Mouse (Mus musculus): ENCODE results near the gene Cenpf. TPM values are rescaled to one million over a fixed set of nuclear protein-coding genes. Genes with fewer than 3 reads are reported as not detected.

Gene Cenpf
- polyA plus RNA-seq, 1 experiment from 2014 or later = 63.9 TPM

DNA sequence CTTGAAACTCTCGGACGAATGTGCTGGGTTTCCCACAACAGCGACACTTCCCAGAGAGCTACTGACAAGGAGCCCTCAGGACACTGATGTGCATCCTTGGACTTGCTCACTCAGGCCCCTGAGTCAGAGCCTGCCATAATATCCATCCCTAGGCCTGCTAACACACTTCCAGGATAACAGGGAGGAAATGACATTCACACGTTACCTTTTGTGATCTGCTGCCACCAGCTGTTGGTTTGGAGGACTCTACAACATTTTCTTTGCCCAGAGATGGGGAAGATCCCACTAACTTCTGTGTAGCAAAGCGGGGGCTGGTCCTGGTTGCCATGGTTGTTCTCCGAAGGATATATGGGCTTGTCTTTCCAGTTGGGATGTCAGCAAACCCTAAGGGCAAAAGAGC is 41.3 kb downstream of the Cenpf start:
- Histone ChIP-seq H3K9me3 (ENCODE audit: control insufficient read depth, low read length) (no peaks in the 10 kb centered on the region), H3K27ac (replicated peaks in 1 of 2; ENCODE audit: control insufficient read depth in 1 of 2, insufficient read depth in 1 of 2, low read depth in 2 of 2, low read length in 2 of 2) (no peak overlapping the region), H3K9ac (ENCODE audit: low read length) (no peak overlapping the region), H3K36me3 (ENCODE audit: control insufficient read depth, insufficient read depth, low read length) (peaks cover 93% of the 10 kb centered on the region), H3K4me2 (ENCODE audit: low read length) (no peak overlapping the region), H3K4me3 (ENCODE audit: control insufficient read depth in 1 of 2, insufficient read depth in 1 of 2, low read depth in 1 of 2, low read length in 2 of 2) (no peak overlapping the region), H3K27me3 (ENCODE audit: control insufficient read depth, insufficient read depth, low read length) (no peaks in the 10 kb centered on the region), H3K4me1 (ENCODE audit: control insufficient read depth in 2 of 2, insufficient read depth in 2 of 2, low read length in 2 of 2) (no peaks in the 10 kb centered on the region)
- WGBS = 87% methylated on average over 6 of the region's 6 CpGs
- ATAC-seq (ENCODE audit: insufficient number of reproducible peaks, insufficient read depth, low FRiP score, low read depth) = no peak

DNA sequence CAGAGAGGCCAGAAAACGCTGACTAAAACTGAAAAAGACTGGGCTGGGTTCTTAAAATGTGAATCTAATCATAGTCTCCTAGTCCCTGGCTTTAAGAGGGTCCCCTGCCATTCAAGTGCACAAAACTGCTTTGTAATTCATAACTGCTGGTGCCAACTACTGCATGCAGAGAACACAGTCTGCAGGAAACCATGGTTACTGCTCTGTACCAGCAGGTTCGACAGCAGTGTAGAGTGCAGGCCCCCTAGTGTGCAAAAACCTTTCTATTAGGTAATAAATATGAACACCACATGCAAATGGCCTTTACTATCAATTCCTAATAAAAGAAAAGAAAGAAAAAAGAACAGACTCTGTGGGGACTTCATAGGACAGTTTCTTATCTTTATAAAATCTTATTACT is 42.5 kb downstream of the Cenpf start:
- Histone ChIP-seq H3K4me3 (ENCODE audit: control insufficient read depth in 1 of 2, insufficient read depth in 1 of 2, low read depth in 1 of 2, low read length in 2 of 2) (no peak overlapping the region), H3K9me3 (ENCODE audit: control insufficient read depth, low read length) (no peaks in the 10 kb centered on the region), H3K9ac (ENCODE audit: low read length) (no peak overlapping the region), H3K4me1 (ENCODE audit: control insufficient read depth in 2 of 2, insufficient read depth in 2 of 2, low read length in 2 of 2) (no peaks in the 10 kb centered on the region), H3K27me3 (ENCODE audit: control insufficient read depth, insufficient read depth, low read length) (no peaks in the 10 kb centered on the region), H3K27ac (replicated peaks in 1 of 2; ENCODE audit: control insufficient read depth in 1 of 2, insufficient read depth in 1 of 2, low read depth in 2 of 2, low read length in 2 of 2) (no peak overlapping the region), H3K4me2 (ENCODE audit: low read length) (no peak overlapping the region), H3K36me3 (ENCODE audit: control insufficient read depth, insufficient read depth, low read length) (peaks cover 96% of the 10 kb centered on the region)
- 80% methylated on average over 2 of the region's 2 CpGs for WGBS
- ATAC-seq (ENCODE audit: insufficient number of reproducible peaks, insufficient read depth, low FRiP score, low read depth) = no peak

DNA sequence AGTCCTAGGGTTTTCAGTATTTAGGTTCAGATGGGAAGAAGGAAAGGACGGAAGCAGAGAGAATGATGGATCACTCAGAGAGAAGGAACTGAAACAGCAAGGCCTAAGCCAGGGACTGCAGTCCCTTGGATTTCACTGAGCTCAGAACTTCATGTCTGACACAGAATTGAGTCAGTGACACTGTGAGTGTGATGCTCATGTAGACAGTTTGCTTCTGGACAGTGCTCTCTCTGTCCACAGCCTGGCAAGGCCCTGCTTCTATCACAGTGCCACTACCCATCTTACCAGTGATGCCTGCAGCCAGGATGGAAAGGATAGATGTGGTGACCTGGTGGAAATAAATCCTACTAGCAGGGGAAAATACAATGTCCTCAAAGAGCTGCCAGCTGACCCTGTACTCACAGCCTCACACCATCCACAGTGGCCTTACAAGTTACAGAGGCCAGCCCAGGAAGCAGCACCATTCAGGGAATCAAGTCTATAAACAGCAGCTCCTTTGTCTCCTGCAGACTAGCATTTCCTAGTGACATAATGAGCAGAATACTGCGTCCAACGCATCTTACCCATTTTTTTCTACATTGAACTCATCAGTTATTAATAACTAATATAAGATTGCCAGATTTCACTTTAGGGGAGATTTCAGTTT is 43.1 kb downstream of the Cenpf start:
- no peaks in the 10 kb centered on the region for H3K9me3 ChIP-seq (ENCODE audit: control insufficient read depth, low read length)
- H3K27ac ChIP-seq (replicated peaks in 1 of 2; ENCODE audit: control insufficient read depth in 1 of 2, insufficient read depth in 1 of 2, low read depth in 2 of 2, low read length in 2 of 2) = no peak overlapping the region
- no peak overlapping the region for H3K9ac ChIP-seq (ENCODE audit: low read length)
- no peaks in the 10 kb centered on the region for H3K27me3 ChIP-seq (ENCODE audit: control insufficient read depth, insufficient read depth, low read length)
- peaks cover 97% of the 10 kb centered on the region for H3K36me3 ChIP-seq (ENCODE audit: control insufficient read depth, insufficient read depth, low read length)
- no peak overlapping the region for H3K4me3 ChIP-seq (ENCODE audit: control insufficient read depth in 1 of 2, insufficient read depth in 1 of 2, low read depth in 1 of 2, low read length in 2 of 2)
- H3K4me1 ChIP-seq (ENCODE audit: control insufficient read depth in 2 of 2, insufficient read depth in 2 of 2, low read length in 2 of 2) = no peaks in the 10 kb centered on the region
- 81% methylated on average over 3 of the region's 3 CpGs for WGBS
- H3K4me2 ChIP-seq (ENCODE audit: low read length) = no peak overlapping the region
- no peak for ATAC-seq (ENCODE audit: insufficient number of reproducible peaks, insufficient read depth, low FRiP score, low read depth)

- peaks cover 50% of the 10 kb centered on the region for H3K36me3 ChIP-seq (ENCODE audit: control insufficient read depth, insufficient read depth, low read length)
Measured at GRCm38 (mm10) chr1:189639581-189639980, 48.3 kb downstream of the Cenpf start.

GRCm38 (mm10) chr1:189633791-189634190 is 54.1 kb downstream of the Cenpf start:
- no peak for ATAC-seq (ENCODE audit: insufficient number of reproducible peaks, insufficient read depth, low FRiP score, low read depth)
- H3K4me1 ChIP-seq (ENCODE audit: control insufficient read depth in 2 of 2, insufficient read depth in 2 of 2, low read length in 2 of 2) = no peaks in the 10 kb centered on the region
- H3K4me3 ChIP-seq (ENCODE audit: control insufficient read depth in 1 of 2, insufficient read depth in 1 of 2, low read depth in 1 of 2, low read length in 2 of 2) = no peak overlapping the region
- no peaks in the 10 kb centered on the region for H3K27me3 ChIP-seq (ENCODE audit: control insufficient read depth, insufficient read depth, low read length)
- H3K27ac ChIP-seq (replicated peaks in 1 of 2; ENCODE audit: control insufficient read depth in 1 of 2, insufficient read depth in 1 of 2, low read depth in 2 of 2, low read length in 2 of 2) = no peak overlapping the region
- no peak overlapping the region for H3K4me2 ChIP-seq (ENCODE audit: low read length)
- H3K36me3 ChIP-seq (ENCODE audit: control insufficient read depth, insufficient read depth, low read length) = no peaks in the 10 kb centered on the region
- 64% methylated on average over 5 of the region's 5 CpGs for WGBS
- no peak overlapping the region for H3K9ac ChIP-seq (ENCODE audit: low read length)
- no peaks in the 10 kb centered on the region for H3K9me3 ChIP-seq (ENCODE audit: control insufficient read depth, low read length)

More at GRCm38 (mm10) chr1:189639581-189639980, 48.3 kb downstream of the Cenpf start:
- Histone ChIP-seq H3K27me3 (ENCODE audit: control insufficient read depth, insufficient read depth, low read length) (no peaks in the 10 kb centered on the region), H3K9ac (ENCODE audit: low read length) (no peak overlapping the region), H3K4me1 (ENCODE audit: control insufficient read depth in 2 of 2, insufficient read depth in 2 of 2, low read length in 2 of 2) (no peaks in the 10 kb centered on the region), H3K4me2 (ENCODE audit: low read length) (no peak overlapping the region), H3K9me3 (ENCODE audit: control insufficient read depth, low read length) (no peaks in the 10 kb centered on the region), H3K27ac (replicated peaks in 1 of 2; ENCODE audit: control insufficient read depth in 1 of 2, insufficient read depth in 1 of 2, low read depth in 2 of 2, low read length in 2 of 2) (no peak overlapping the region), H3K4me3 (ENCODE audit: control insufficient read depth in 1 of 2, insufficient read depth in 1 of 2, low read depth in 1 of 2, low read length in 2 of 2) (no peak overlapping the region)
- 78% methylated on average over 6 of the region's 6 CpGs for WGBS
- ATAC-seq (ENCODE audit: insufficient number of reproducible peaks, insufficient read depth, low FRiP score, low read depth) = no peak

DNA sequence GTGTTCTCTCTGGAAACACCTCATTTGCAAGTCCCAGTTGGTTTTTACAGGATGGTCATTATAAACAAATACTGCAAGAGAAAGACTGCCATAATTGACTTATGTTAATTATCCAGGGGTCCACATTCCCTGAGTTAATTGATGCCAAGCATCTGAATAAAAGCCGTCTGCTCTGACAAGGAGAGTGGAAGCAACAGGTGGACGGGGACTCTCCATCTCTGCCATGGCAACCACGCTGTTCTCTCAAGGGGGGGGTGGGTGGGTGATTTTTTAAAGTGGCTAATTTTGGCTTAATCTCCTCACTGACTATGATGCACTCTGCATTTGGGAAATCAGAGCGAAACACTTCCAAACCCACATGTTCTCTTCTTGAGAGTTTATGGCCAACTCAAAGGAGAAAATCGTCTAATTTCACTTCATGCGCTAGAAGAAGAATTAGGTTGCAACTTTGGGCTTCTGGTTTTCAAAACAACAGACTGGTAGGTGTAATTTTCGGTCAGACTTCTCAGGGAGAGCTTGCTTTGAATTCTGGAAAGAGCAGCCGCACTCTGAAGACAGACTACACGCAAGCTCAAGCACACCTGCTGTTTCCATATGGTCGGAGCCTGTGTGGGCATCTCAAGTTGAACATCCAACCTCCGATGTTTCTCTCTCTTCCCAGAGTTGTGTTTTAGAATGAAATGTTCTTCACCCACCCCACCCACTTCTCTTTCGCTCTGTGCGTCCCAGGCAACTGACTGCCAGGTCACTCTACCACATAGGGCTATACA is 55.8 kb downstream of the Cenpf start:
- no peak for ATAC-seq (ENCODE audit: insufficient number of reproducible peaks, insufficient read depth, low FRiP score, low read depth)
- H3K27ac ChIP-seq (replicated peaks in 1 of 2; ENCODE audit: control insufficient read depth in 1 of 2, insufficient read depth in 1 of 2, low read depth in 2 of 2, low read length in 2 of 2) = no peak overlapping the region
- no peak overlapping the region for H3K9ac ChIP-seq (ENCODE audit: low read length)
- H3K4me2 ChIP-seq (ENCODE audit: low read length) = no peak overlapping the region
- WGBS = 84% methylated on average over 13 of the region's 13 CpGs
- no peaks in the 10 kb centered on the region for H3K9me3 ChIP-seq (ENCODE audit: control insufficient read depth, low read length)
- no peaks in the 10 kb centered on the region for H3K27me3 ChIP-seq (ENCODE audit: control insufficient read depth, insufficient read depth, low read length)
- no peaks in the 10 kb centered on the region for H3K36me3 ChIP-seq (ENCODE audit: control insufficient read depth, insufficient read depth, low read length)
- no peaks in the 10 kb centered on the region for H3K4me1 ChIP-seq (ENCODE audit: control insufficient read depth in 2 of 2, insufficient read depth in 2 of 2, low read length in 2 of 2)
- H3K4me3 ChIP-seq (ENCODE audit: control insufficient read depth in 1 of 2, insufficient read depth in 1 of 2, low read depth in 1 of 2, low read length in 2 of 2) = no peak overlapping the region

DNA sequence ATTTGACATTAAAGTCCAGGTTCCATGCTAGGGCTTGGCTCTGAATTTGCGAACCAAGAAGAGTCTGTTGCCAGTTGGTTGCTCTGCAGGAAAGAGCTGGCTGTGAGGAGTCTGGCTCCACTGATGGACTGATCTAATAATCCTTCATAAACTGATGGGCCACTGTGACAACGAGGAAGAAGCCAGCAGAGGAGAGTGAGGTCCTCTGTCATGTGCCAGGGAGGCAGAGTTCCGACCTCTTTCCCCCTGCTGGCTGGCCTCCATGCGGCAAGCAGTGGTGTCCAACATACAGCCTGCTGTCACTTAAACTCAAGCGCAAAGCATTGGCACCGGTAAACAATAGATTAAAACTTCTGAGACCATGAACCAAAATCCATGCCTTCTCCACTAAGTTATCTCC is 57.9 kb downstream of the Cenpf start:
- WGBS = 74% methylated on average over 6 of the region's 6 CpGs
- H3K4me2 ChIP-seq (ENCODE audit: low read length) = no peak overlapping the region

More for the DNA sequence above, 57.9 kb downstream of the Cenpf start:
- ATAC-seq (ENCODE audit: insufficient number of reproducible peaks, insufficient read depth, low FRiP score, low read depth) = no peak
- Histone ChIP-seq H3K36me3 (ENCODE audit: control insufficient read depth, insufficient read depth, low read length) (no peaks in the 10 kb centered on the region), H3K9me3 (ENCODE audit: control insufficient read depth, low read length) (no peaks in the 10 kb centered on the region), H3K4me3 (ENCODE audit: control insufficient read depth in 1 of 2, insufficient read depth in 1 of 2, low read depth in 1 of 2, low read length in 2 of 2) (no peak overlapping the region), H3K27ac (replicated peaks in 1 of 2; ENCODE audit: control insufficient read depth in 1 of 2, insufficient read depth in 1 of 2, low read depth in 2 of 2, low read length in 2 of 2) (no peak overlapping the region), H3K4me1 (ENCODE audit: control insufficient read depth in 2 of 2, insufficient read depth in 2 of 2, low read length in 2 of 2) (no peaks in the 10 kb centered on the region), H3K9ac (ENCODE audit: low read length) (no peak overlapping the region), H3K27me3 (ENCODE audit: control insufficient read depth, insufficient read depth, low read length) (no peaks in the 10 kb centered on the region)
